Mouse (Mus musculus) CD4-positive, CD25-positive, alpha-beta regulatory T cell, adult 4 months (primary cell): ENCODE measurements around the gene Prss56. TPM values are rescaled to one million over a fixed set of nuclear protein-coding genes. Genes with fewer than 3 reads are reported as not detected.

ENCODE experiments used
- ATAC-seq: one replicate; pipeline ENCODE4 v1.8.0; 2017
- polyA plus RNA-seq, 2 experiments: library from polyadenylated mRNA; unstranded; fragments of 100-300 nt; shearing (Covaris generic); gene quantifications; one replicate each; pipeline ENCODE4 v1.2.1; 2017

The Prss56 gene
- polyA plus RNA-seq: not detected

DNA sequence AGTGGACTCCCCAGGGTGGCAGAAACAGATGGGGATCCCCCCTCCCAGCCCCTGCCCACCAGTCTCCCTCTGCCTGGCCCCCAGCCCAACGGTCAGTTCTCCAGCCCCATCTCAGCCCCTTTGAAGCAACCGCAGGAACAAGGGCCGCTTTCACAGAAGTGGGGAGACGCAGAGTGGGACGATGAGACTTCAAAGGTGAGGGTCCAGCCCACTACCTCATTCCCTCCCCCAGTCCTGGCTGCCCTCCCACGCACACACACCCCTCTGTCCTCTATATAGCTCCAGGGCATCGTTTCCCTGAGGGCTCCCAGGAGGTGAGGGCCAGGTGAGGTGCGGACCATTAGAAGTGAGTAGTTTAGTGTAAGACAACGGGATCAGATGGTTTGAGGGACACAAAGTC, at the start of gene Prss56:
TSS of gene Prss56 (plus strand) at position 301 of the 400 bp plus-strand sequence.
- no peak for ATAC-seq

DNA sequence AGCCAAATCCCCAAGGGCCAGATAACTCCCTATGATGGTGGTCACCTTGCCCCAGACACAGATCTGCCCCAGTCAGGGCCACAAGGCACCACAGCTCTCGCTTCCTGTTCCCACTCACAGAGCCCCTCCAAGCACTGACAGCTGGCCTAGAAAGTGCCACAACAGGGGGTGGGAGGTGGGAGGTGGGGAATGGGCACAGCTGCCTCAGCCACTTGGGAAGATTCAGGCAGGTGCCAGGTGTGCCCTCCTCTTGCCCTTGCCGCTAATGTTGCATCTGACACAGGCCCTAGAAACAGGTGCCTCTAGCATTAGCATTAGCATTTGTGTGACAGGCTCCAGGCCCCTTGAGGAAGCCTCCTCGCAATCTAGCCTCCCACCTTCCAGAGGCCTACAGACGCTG, 41.6 kb upstream of the Prss56 start:
- ATAC-seq: no peak

DNA sequence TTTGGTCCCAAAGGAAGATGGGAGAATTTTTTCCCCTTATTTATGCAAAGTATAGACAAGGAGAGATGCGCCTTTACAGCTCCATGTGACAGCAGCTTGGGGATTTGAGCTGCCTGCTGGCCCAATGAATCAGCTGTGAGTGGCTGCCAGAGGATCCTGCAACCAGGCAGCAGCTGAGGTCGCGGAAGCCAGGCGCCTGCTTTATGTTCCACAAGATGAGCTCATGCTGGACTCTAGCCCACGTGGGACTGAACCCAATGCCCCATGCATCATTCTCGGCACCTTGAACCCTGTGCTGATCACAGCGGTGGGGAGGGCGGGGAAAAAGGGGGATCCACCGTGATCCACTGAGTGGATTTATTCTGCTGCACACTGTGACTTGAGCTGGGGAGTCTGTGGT, 40.7 kb upstream of the Prss56 start:
- ATAC-seq: no peak

DNA sequence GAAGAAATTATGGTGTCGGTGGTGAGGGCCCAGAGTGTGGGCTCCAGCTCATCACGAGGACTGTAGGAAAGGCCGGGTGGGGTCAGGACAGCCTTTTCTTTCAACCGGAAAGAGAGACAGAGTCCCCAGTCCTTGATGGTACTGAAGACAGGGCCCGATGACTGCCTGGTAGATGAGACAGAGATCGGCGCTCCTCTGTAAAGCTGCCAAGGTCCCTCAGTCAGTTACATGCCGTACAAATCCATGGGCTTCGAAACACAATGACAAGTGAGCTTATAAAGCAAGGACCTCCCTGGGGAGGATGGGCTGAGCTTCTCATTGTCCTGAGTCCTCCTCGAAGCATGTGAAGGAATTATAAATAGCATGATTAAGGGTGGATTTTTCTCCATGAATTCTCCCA, 40.0 kb upstream of the Prss56 start:
- ATAC-seq: no peak

DNA sequence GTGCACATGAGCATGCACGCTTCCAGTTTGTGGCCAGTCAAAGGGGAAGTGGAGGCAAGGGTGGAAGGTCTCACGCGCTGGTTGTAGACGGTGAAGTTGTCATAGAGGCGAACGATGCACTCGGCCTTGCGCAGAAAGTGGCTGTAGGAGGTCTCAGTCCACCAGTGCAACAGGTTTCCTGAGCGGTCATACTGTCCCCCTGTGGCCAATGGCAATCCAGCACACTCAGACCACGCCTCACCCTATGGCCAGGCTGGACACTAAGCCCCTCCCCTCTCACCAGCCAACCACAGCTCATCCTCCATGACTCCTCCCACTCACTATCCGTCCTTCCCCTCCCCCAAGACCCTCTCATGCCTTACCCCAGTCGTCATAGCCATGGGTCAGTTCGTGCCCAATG, 33.7 kb upstream of the Prss56 start:
- no peak for ATAC-seq

DNA sequence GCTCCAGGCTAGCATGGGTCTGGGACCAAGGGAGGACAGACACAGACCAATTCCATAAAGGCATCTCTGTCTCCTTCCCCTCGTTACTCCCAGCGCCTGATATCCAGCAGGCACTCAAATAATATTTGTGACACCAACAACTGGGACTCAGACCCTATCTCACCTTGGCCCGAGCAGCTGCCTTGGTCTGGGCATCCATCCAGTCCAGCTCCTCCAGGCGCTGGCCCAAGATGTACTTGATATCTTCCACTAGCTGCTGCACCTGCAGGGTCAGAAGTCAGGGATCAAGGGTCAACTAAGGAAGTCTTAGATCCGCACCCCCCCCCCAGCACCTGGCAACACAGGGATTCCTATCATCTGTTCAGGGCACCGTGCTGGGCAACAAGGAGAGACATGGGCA, 31.8 kb upstream of the Prss56 start:
- ATAC-seq: no peak

DNA sequence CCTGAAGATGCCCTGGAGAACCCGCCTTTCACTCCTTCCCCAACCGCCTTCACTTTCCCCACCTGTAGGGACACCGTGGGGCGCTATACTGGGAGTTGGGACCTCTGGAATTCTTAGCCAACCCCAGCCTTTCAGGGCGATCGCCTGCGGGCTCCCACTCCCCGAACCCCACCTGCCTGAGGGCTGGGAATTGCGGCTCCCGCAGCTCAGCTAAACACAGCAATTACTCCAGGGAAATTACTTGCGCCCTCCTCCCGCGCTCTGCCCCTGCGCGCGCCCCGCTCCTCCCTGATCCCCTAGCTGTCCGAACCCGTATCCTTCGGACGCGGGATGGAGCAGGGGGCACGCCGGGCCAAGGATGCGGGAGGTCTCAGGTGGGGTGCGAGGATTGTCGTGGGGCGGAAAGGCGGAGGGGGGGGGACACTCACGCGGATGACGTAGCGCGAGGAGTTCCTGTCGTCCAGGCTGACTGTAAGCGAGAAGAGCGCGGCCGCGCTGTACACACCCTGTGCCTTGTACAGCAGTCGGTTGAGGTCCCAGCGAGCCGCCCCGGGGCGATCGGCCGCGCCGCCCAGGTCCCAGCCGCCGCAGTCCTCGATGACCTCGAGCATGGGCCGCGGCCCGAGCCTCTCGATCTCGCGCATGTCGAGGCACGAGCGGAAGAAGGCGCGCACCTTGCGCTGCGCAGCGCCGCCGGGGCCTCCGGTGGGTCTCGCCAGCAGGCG, 29.2 kb upstream of the Prss56 start:
- ATAC-seq: no peak

DNA sequence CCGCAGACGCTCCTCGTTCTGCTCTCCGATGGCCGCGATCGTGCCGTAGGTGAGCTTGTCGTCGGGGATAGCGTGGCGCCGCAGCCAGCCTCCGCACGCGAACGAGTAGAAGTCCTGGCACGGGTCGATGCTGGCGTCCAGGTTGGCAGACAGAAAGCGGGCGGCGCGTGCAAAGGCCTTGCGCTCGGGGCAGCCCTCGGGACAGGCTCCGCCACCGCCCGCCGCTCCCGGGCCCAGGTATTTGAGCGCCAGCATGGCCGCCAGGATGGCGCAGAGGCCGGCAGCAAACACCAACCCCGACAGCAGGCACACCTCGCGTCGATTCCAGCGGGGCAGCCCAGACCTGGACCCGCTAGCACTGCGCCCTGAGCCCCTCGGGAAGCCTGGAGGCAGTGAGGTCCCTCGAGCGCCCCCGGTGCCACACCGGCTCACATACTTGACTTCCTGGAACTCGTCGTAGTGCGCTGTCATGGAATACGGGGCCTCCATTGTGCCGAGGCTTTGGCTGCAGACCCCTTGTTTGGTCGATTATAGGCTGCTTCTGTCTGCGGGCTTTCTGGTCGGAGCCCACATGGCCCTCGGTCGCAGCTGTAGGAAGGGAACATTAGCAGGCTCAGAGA, 28.5 kb upstream of the Prss56 start:
- ATAC-seq: no peak

DNA sequence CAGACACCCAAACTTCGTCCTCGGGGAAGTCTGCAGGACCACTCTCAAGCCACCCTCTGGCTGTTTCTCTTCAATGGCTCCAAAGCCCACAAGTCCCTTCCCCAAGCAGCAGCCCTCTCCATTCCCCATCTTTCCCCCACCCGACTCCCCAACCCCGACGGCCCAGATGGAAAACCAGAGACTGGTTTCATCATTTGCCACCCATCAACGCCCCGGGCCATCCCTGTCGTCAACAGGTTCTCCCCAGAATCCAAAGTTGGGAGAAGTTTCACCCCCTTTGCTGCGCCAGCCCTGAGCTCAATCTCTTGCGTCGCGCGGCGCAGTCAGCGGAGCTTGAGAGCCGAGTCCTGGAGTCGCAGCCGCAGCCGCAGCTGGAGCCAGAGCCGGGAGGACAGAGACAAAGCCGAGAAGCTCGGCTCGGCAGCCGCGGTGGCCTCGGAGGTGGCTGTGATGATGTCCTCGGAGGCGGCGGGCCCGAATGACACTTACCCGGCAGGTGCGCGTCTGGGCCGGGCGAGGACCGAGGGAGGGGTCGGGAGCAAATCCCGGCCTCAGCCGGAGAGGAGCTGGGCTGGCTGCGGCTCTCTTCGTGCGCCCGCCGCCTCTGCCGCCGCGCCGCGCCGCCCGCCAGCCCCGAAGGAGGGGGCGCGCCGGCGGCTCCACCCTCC, 27.4 kb upstream of the Prss56 start:
- ATAC-seq: no peak

DNA sequence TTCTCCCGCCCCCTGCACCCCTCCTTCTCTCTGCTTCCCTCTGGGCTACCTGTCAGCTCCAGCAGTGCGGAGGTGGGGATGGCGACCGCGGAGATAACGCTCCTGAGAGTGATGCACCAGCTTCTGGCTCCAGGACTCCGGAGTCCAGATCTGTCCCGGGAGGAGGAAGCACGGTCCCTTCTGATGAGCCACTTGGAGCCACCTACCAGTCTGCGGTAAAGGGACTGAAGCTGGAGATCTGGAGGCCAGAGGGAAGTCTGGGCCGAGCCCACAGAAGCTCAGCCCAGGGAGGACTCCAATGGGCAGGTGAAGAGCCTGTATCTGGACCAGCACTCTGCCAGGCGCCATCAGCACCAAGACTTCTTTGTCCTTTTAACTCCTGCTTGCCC, 26.9 kb upstream of the Prss56 start, which contains the start of gene Ecel1:
TSS of gene Ecel1 (minus strand) at position 323 of the 389 bp plus-strand sequence.
- no peak for ATAC-seq

DNA sequence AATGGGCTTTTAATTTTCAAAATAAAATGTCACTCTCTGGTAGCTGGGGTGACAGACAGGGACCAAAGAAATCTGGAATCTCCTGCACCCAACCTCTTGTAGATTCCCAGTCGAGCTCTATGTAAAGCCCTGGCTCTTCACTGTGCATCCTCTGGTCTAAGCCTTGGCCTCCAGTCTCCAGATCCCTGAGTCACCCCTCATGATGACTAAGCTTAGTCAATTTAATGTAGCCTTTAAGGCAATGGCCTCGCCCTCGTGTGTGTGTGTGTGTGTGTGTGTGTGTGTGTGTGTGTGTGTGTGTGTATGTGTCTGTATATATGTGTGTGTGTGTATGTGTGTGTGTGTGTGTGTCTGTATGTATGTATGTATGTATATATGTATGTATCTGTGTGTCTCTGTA, 23.7 kb upstream of the Prss56 start:
- ATAC-seq: no peak

DNA sequence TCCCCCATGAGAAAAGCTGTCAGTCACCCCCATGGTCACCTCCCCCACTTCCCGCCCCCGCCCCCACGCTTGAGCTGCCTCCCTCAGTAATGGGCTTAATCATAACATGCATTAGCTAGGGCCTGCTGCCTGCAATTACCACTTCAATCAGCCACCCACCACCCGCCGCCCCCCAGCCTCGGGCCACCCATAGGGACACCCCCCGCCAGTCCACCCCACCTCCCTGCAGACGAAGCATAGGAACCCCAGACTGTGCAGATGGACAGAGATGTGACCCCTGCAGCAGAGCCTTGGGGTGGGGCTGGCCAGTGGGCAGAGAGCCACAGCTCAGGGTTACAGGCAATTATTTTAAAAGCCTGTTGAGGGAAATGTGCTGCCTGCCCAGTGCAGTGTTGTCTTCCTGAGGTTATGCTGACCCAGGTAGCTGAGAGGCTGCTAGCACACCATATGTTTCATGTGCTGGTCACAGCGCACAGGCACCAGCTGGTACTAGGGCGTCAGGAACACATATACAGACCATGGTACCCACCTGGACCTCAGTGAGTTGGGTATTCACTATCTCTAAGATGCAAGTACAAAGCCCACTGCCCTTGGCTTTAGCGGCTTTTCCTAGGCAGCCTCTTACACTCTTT, 18.8 kb upstream of the Prss56 start:
- no peak for ATAC-seq

DNA sequence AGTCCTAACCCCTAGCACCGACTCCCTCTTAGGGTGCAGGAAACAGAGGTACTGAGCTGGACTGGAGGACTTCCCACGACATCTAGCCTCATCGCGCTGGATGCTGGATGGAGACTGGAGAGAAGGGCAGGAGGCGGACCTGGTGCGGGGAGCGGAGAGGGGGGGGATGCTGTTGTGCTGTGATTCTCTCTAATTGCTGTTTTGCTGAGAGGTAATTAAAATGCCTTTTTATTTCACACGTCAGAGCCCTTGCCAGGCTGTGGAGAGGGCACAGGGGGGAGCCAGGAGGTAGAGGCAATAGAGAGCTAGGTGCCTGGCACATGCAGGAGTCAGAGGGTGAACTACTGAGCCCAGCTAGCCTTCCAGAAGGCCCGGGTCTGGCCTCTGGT, 18.3 kb upstream of the Prss56 start:
- no peak for ATAC-seq

DNA sequence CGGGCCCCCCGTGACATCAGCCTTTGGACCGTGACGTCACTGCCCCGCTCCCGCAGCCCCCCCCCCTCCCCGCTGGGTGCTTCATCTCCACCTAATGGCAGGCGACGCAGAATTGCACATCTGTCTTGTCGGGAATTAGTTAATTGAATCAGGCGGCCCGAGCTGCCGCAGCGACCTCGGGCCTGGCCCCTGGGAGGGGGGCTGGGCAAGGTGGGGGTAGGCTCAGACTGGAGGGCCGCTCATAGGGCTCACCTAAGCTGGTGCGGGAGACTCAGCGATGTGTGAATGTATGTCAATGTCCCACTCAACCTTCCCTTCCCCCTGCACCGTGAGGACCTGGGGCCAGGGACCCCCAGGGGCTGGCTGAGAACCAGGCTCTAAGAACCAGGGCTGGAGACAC, 12.7 kb upstream of the Prss56 start:
- no peak for ATAC-seq

DNA sequence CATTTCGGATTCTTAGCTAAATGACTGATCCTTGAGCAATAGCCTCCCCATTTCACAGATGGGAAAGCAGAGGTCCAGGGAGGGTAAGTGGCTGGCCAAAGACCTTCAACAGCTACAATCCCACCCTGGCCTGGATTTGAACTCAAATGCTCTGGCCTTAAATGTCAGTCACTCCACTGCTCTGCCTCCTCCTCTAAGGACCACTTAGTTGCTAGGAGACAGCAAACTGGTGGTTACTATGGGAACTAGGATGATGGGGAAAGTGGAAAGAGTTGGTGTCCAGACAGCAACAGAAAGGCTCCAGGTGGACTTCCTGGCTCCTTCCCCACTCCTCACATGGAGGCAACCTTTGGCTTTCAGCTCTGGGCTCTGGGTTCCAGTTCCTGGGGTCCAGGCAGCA, 11.8 kb upstream of the Prss56 start:
- ATAC-seq: no peak

DNA sequence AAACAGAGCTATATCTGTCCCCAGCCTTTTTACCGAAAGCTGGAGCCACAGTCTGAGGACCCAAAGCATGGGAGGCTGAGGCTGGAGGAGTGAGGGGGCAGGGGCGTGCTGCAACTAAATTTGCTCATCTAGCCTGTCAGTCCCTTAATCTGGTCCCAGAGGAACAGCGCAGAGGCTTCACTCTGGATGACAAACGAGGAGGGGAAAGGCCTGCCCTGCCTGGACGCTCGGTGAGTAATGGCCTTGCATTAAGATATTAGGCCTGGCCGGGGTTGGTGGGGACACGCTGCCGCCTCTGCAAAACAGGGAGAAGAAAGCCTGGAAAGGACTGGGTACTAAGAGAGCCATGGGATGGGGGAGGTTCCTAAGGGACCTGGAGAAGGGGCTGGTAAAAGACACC, 10.8 kb upstream of the Prss56 start:
- ATAC-seq: no peak

DNA sequence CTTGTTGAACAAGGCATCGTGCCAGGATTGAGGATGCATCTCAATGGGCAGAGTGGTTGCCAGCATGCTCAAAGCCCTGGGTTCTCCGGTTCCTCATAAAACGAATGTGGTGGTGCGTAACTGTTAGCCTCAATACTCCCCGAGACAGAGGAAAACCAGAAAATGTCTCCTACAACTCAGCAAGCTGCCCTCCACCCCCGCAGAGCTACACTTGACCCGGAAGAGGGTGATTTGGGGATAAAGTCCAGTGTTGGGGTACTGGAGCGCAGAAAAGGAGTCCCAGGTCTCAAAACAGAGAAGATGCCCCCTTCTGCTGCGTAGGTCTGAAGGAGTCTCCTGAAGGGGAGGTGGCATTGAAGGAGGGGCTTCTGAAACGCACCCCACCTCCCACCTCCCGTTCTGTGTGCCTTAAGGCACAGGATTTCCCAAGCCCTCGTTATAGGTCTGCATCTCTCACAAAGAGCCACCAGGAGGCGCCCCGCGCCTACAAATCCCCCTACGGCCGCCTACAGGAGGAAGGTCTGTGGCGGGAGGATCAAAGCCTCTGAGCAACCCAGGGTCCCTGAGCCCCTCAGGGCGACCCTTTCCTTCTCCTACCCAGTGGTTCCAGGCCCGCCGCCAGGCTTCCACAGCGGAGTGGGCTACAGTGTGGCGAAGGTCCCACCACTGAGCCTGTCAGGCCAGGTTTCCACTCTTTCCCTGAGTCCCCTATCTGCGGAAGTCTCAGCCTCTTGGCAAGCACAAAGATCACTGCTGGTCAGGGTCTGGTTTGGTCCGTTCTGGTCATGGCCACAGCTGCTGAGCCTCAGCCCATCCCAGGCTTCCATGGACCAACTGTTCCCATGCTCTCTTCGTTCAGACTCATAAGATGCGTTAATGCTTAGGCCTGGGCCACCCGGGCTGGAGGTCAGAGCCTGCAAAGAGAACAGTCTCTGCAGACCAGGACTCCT, 8.8 kb upstream of the Prss56 start:
- no peak for ATAC-seq

DNA sequence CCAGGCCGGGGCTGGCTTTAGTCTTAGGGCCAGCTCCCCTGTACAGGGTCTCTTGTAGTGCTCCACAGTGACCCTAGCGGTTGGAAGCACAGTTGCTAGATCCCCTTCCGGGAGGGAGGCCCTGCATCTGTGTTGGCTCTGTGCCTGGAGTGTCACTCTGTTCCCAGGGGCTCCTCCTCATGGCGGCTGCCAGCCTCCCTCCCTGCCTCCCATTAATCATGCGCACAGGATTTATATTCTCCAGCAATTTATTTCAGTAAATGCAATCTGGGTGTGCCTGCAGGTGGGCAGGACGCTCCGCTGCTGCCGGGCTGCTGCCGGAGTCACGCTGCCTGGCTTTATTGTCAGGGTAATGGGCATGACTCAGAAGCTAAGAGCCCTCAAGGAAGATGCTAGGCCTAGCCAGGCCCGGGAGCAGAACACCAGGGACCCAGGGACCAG, 7.2 kb upstream of the Prss56 start:
- ATAC-seq: no peak

DNA sequence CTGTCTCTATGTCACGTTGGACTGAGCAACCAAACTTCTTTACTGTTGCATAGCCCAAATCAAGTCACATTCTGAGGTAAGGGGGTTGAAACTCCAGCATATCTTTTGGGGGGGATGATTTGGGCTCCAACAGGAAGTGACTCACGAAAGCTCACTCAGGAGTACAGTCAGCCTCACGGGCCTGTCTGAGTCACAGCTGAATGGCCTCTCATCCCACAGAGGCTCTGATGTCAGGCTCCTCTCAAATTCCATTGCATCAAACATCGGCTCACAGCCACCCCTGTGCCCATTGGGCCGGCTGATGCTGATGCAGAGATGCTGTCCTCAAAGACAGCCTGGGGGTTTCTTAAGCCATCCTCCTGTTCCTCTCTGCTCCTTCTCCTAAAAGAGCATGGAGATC, 2.2 kb upstream of the Prss56 start:
- ATAC-seq: peak; percentile 85

DNA sequence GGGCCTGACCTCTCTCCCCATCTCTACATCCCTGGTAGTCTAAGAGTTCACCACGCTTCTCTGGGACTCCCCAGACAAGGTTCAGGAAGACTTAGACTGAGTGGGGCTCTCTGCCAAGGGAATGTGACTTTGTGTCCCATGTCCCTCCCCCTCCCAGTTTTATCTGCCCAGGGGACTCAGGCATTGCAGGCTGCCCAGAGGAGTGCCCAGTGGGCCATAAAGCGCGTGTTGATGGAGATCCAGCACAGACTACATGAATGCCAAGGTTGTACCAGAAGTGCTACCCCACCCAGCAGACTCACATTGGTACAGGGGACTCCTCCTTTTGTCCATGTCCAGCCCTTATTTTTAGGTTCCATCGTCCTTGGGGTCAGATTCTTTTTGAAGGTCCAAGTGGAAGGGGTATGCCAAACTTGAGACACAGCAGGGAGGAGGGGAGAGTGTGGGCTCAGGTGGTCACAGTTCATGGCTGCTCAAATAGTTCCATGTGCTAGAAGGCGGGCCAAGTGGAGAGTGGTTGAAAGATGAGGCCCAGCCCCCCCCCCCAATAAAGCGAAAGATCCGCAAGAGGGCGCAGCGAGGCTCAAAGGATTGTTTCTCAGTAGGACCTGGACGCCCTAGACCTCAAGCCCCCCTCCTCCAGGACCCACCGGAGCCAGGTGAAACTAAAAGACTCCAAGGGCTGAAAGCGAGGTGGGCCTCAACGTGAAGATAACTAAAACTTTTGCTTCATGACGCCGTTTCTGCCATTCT, 1.1 kb downstream of the Prss56 start:
- ATAC-seq: no peak

DNA sequence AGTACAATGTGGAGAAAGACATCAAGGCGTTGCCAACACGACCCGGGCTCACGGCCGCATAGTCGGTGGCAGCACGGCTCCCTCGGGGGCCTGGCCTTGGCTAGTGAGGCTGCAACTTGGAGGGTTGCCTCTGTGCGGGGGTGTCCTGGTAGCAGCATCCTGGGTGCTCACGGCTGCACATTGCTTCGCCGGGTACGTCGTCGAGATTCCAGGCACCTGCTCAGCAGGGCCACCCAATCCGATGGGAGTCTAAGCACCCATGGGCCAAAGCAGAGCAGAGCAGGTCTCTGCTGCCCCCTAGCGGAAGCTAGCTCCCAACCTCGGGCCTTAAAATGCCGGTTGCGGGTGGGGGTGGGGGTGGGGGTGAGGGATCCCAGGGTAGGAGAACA, 1.6 kb downstream of the Prss56 start:
- ATAC-seq: peak; percentile 55

DNA sequence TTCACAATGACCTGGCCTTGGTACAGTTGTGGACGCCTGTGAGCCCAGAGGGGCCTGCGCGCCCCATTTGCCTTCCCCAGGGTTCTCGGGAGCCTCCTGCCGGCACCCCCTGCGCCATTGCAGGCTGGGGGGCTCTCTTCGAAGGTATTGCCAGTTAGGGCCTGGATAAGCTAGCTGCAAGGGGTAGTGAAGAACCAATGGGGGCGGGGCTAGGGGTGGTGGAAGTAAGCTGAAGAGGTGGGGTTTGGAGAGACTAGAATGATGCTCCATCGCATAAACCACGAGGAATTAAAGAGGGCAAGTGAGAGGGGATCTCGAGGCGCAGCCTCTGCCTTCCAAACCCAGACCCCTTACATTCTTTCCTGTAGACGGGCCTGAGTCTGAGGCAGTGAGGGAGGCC, 2.4 kb downstream of the Prss56 start:
- ATAC-seq: no peak
